Mouse (Mus musculus) embryonic facial prominence, embryonic 13.5 days (tissue): Measurements from ENCODE around the gene Tmx2. TPM values are rescaled to one million over a fixed set of nuclear protein-coding genes. Genes with fewer than 3 reads are reported as not detected.

ENCODE experiments used
- ATAC-seq: fragments of 200-750 bp; cut with Nextera tagmentation; 2 replicates; pipeline ENCODE4 v1.8.0; 2017; ENCODE audit warnings: low read depth; ENCODE audit not compliant: insufficient number of reproducible peaks, insufficient read depth, low FRiP score, low TSS enrichment
- H3K27ac ChIP-seq: fragments of 300-500 bp; sonication (generic); 2 replicates; pipeline ENCODE4 v1.5.1; 2015; ENCODE audit warnings: moderate library complexity, mild to moderate bottlenecking, inconsistent platforms
- H3K27me3 ChIP-seq: fragments of 300-500 bp; sonication (generic); 2 replicates; pipeline ENCODE4 v1.6.1; 2015; ENCODE audit warnings: mild to moderate bottlenecking, inconsistent platforms
- H3K36me3 ChIP-seq: fragments of 300-500 bp; sonication (generic); 2 replicates; pipeline ENCODE4 v1.6.1; 2015; ENCODE audit warnings: mild to moderate bottlenecking, inconsistent platforms
- H3K4me1 ChIP-seq: fragments of 300-500 bp; sonication (generic); 2 replicates; pipeline ENCODE4 v1.6.1; 2015; ENCODE audit warnings: inconsistent platforms
- H3K4me2 ChIP-seq: fragments of 300-500 bp; sonication (generic); 2 replicates; pipeline ENCODE4 v1.6.1; 2015; ENCODE audit warnings: moderate library complexity, mild to moderate bottlenecking, inconsistent platforms
- H3K4me3 ChIP-seq: fragments of 300-500 bp; sonication (generic); 2 replicates; pipeline ENCODE4 v1.5.1; 2015; ENCODE audit warnings: mild to moderate bottlenecking, inconsistent platforms
- H3K9ac ChIP-seq: fragments of 300-500 bp; sonication (generic); 2 replicates; pipeline ENCODE4 v1.6.1; 2015; ENCODE audit warnings: mild to moderate bottlenecking, inconsistent platforms
- H3K9me3 ChIP-seq: fragments of 300-500 bp; sonication (generic); 2 replicates; pipeline ENCODE4 v1.6.1; 2016; ENCODE audit warnings: inconsistent platforms
- WGBS: fragments of 180-500 bp; shearing (Covaris S2); methylation state at CpG from one replicate; pipeline ENCODE4 v1.1.7; 2015; ENCODE audit warnings: mixed read lengths; 5-methylcytosine and 5-hydroxymethylcytosine counted together
- polyA plus RNA-seq: library from polyadenylated mRNA; unstranded; fragments of >200 nt; fragmentation: Nextera tagmentation; extraction: Ambion mirVana; gene quantifications from 2 replicates; pipeline ENCODE4 v1.2.1, GENCODE M21; 2015

The Tmx2 gene
- polyA plus RNA-seq, 1 experiment from 2014 or later: 105 TPM

DNA sequence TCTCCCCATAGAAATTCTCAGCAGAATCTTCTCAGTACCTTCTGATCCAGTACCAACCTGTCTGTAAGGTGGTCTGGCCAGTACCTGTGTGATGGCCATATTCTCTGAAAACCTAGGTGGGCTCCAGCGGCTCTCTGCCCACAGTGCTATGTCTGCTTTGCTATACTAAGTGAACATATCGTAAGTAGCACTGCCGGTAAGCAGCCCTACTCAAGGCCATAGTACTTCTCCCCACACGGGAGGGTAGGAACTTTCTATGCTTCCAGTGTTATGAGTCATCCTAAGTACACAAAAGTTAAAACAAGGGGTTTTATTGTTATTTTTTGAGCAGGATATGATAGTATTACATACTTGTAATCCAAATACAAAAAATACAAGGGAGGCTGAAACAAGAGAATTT, 44.9 kb downstream of the Tmx2 start:
- Histone ChIP-seq H3K4me2 (peak overlapping the region; percentile 0; the same call in 1 of the 2 replicates), H3K9me3 (no peaks in the 10 kb centered on the region), H3K4me3 (no peak overlapping the region), H3K9ac (no peak overlapping the region), H3K27ac (peak overlapping the region; percentile 94; the same call in 1 of the 2 replicates), H3K4me1 (peaks cover 58% of the 10 kb centered on the region), H3K27me3 (no peaks in the 10 kb centered on the region), H3K36me3 (0 out of 2 replicates have a peak, but pooled peaks cover 5% of the 10 kb centered on the region)
- 61% methylated on average over 4 of the region's 4 CpGs for WGBS
- ATAC-seq: no peak

DNA sequence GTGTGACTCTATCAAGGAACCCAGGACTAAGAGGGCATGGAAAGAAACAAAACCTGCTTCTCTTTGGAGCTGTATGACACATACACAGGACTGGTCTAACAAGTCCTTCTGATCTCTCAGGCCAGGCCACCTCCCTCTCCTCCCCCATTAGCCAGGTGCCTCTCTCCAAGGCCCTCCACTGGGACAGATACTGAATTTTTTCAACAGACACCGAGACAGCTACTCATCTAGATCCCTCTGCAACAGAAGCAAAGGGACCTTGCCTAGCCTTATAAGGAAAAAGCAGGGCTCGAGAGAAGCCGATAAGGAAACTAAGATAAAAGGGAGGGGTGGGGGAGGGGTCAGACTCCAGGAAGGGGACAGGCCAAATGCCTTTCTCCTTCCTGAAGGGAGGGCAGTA, 45.9 kb downstream of the Tmx2 start:
- ATAC-seq: no peak
- 8% methylated on average over 3 of the region's 3 CpGs for WGBS
- Histone ChIP-seq H3K36me3 (0 out of 2 replicates have a peak, but pooled peaks cover 7% of the 10 kb centered on the region), H3K9ac (no peak overlapping the region), H3K4me2 (no peak overlapping the region), H3K27ac (no peak overlapping the region), H3K4me3 (no peak overlapping the region), H3K27me3 (no peaks in the 10 kb centered on the region), H3K9me3 (no peaks in the 10 kb centered on the region), H3K4me1 (peaks cover 47% of the 10 kb centered on the region)

DNA sequence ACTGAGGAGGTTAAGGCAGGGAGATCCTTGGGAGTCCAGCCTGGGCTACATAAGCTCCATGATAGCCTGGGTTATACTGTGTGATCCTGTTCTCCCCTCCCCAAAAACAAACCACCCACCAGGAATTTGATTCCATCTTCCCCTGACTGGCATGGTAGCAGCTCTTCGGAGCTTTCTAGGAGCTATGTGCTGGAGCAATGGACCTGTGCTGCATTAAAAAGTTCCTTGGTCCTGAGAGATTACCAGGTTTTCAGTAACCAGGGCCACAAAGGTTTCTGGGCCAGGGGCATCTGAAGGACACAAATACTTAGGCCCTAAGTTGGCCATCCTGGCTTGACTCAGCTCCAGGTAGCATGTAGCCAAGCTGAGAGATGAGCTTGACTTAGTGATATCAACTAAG, 46.9 kb downstream of the Tmx2 start:
- Histone ChIP-seq H3K27ac (no peak overlapping the region), H3K9ac (no peak overlapping the region), H3K4me1 (peaks cover 38% of the 10 kb centered on the region), H3K4me3 (no peak overlapping the region), H3K36me3 (0 out of 2 replicates have a peak, but pooled peaks cover 7% of the 10 kb centered on the region), H3K4me2 (no peak overlapping the region), H3K27me3 (no peaks in the 10 kb centered on the region), H3K9me3 (no peaks in the 10 kb centered on the region)
- 88% methylated on average over 1 of the region's 1 CpGs for WGBS
- no peak for ATAC-seq

DNA sequence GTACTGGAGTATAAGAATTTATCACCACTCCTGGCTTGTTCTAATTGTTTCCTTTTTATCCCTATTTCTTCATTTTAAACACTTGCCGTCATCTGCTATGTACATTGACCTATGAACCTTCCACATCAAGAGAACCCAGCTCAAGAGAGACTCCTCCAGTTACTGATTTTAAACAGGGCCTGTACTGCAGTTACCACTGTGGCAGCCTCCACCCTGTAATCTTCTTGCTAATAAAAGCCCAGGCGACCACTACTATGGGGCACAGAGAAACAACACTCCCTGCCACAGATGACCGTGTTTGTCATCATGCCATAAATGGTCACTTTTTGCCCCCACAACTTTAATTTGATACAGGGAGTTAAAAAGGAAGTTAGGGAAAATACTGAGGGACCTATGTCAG, 51.9 kb downstream of the Tmx2 start:
- WGBS: 52% methylated on average over 3 of the region's 3 CpGs
- H3K9me3 ChIP-seq: no peaks in the 10 kb centered on the region
- H3K36me3 ChIP-seq: peaks cover 17% of the 10 kb centered on the region
- no peak for ATAC-seq
- H3K9ac ChIP-seq: no peak overlapping the region
- no peaks in the 10 kb centered on the region for H3K27me3 ChIP-seq
- H3K27ac ChIP-seq: peak overlapping the region; percentile 48; the same call in 1 of the 2 replicates
- H3K4me1 ChIP-seq: peaks cover 7% of the 10 kb centered on the region
- no peak overlapping the region for H3K4me2 ChIP-seq
- no peak overlapping the region for H3K4me3 ChIP-seq

- peaks cover 7% of the 10 kb centered on the region for H3K4me1 ChIP-seq
- no peak overlapping the region for H3K9ac ChIP-seq
- no peaks in the 10 kb centered on the region for H3K9me3 ChIP-seq
- H3K27me3 ChIP-seq: no peaks in the 10 kb centered on the region
- H3K27ac ChIP-seq: peak overlapping the region; percentile 48; the same call in 1 of the 2 replicates
- H3K36me3 ChIP-seq: peaks cover 20% of the 10 kb centered on the region
- 77% methylated on average over 7 of the region's 7 CpGs for WGBS
- no peak for ATAC-seq
- H3K4me2 ChIP-seq: no peak overlapping the region
- H3K4me3 ChIP-seq: no peak overlapping the region
Observed at GRCm38 (mm10) chr2:84626366-84626975, 52.5 kb downstream of the Tmx2 start.

GRCm38 (mm10) chr2:84624201-84624600, 54.7 kb downstream of the Tmx2 start:
- no peaks in the 10 kb centered on the region for H3K27me3 ChIP-seq
- H3K9ac ChIP-seq: no peak overlapping the region
- no peak for ATAC-seq
- no peaks in the 10 kb centered on the region for H3K9me3 ChIP-seq
- no peak overlapping the region for H3K4me3 ChIP-seq
- H3K4me2 ChIP-seq: no peak overlapping the region
- peaks cover 7% of the 10 kb centered on the region for H3K4me1 ChIP-seq
- 92% methylated on average over 17 of the region's 17 CpGs for WGBS
- peaks cover 40% of the 10 kb centered on the region for H3K36me3 ChIP-seq
- H3K27ac ChIP-seq: no peak overlapping the region

DNA sequence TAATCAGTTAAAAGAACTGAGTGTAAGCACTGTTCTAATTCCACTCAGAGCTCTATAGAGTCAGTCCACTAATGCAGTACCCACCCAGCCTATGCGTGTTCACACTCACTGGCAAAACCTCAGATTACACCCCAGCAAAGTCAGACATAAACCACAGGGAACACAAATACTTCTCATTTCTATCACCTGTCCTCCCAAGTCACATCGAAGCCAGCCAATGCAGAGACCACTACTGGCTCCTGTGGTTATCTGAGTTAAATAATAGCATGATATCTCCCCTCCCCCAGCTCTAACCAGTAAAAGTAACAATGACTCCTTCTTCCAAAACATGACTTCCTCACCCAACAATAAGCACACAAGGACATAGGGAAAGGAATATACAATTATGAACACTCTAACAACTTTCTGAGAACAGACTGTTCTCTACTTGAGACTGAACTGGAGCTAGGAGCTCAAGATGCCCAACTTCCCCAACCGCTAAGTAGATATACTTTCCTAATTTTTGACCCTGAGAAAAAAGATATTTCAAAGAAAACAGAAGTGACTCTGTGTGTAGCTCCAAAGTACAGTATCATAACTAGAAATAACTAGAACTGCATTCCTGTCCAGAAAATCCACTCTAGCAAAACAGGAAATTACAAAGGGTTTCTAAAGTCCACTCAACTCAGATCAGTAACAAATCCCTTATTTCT, 55.4 kb downstream of the Tmx2 start:
- H3K27ac ChIP-seq: no peak overlapping the region
- H3K4me2 ChIP-seq: no peak overlapping the region
- no peak overlapping the region for H3K4me3 ChIP-seq
- peaks cover 42% of the 10 kb centered on the region for H3K36me3 ChIP-seq
- H3K4me1 ChIP-seq: peaks cover 7% of the 10 kb centered on the region
- H3K9me3 ChIP-seq: no peaks in the 10 kb centered on the region
- no peak overlapping the region for H3K9ac ChIP-seq
- H3K27me3 ChIP-seq: no peaks in the 10 kb centered on the region
- ATAC-seq: no peak
- WGBS: 92% methylated on average over 3 of the region's 3 CpGs

GRCm38 (mm10) chr2:84622668-84623067, 56.3 kb downstream of the Tmx2 start:
- no peak overlapping the region for H3K4me2 ChIP-seq
- H3K27me3 ChIP-seq: no peaks in the 10 kb centered on the region
- no peaks in the 10 kb centered on the region for H3K9me3 ChIP-seq
- H3K4me1 ChIP-seq: peaks cover 7% of the 10 kb centered on the region
- H3K27ac ChIP-seq: no peak overlapping the region
- no peak for ATAC-seq
- H3K36me3 ChIP-seq: peaks cover 43% of the 10 kb centered on the region
- no peak overlapping the region for H3K9ac ChIP-seq
- 74% methylated on average over 2 of the region's 2 CpGs for WGBS
- H3K4me3 ChIP-seq: no peak overlapping the region

Other genes with a start within 250 kb of the Tmx2 start
- gene Tfpi, start 202.4 kb downstream of the Tmx2 start, polyA plus RNA-seq: 20.4 and 27.3 TPM in 2 replicates
- gene Ctnnd1, start 28.4 kb downstream of the Tmx2 start, polyA plus RNA-seq: 43.8 and 49.6 TPM in 2 replicates
- gene Btbd18, start 20.1 kb downstream of the Tmx2 start, polyA plus RNA-seq: 0.36 and 0.41 TPM in 2 replicates
- 292 and 345 TPM in 2 replicates for gene Selenoh, start 8.4 kb downstream of the Tmx2 start, polyA plus RNA-seq
- not detected in 2 replicates for gene Gm28635, start 1.1 kb downstream of the Tmx2 start, polyA plus RNA-seq
- gene Med19, start 738 bp downstream of the Tmx2 start, polyA plus RNA-seq: 33.4 and 38.5 TPM in 2 replicates
- 25.2 and 29.6 TPM in 2 replicates for gene Zdhhc5, start 36.0 kb upstream of the Tmx2 start, polyA plus RNA-seq
- 32.7 and 39.0 TPM in 2 replicates for gene Clp1, start 48.2 kb upstream of the Tmx2 start, polyA plus RNA-seq
- gene Ypel4, start 54.9 kb upstream of the Tmx2 start, polyA plus RNA-seq: 9.8 and 12.1 TPM in 2 replicates
- gene Gm19426, start 64.5 kb upstream of the Tmx2 start, polyA plus RNA-seq: 8.6 and 9.6 TPM in 2 replicates
- 26.0 and 31.3 TPM in 2 replicates for gene Serping1, start 96.3 kb upstream of the Tmx2 start, polyA plus RNA-seq
- gene Ube2l6, start 119.7 kb upstream of the Tmx2 start, polyA plus RNA-seq: 28.1 and 32.7 TPM in 2 replicates
- 0.18 TPM in 1 of 2 replicates, not detected in the other for gene Smtnl1, start 143.5 kb upstream of the Tmx2 start, polyA plus RNA-seq
- gene Timm10, start 147.9 kb upstream of the Tmx2 start, polyA plus RNA-seq: 40.4 and 47.6 TPM in 2 replicates
- 16.5 and 17.0 TPM in 2 replicates for gene Slc43a1, start 159.7 kb upstream of the Tmx2 start, polyA plus RNA-seq
- gene Rtn4rl2, start 207.6 kb upstream of the Tmx2 start, polyA plus RNA-seq: 1.0 and 1.3 TPM in 2 replicates